ENCODE assay signal across 9 mouse cellular contexts in the genomic region with DNA sequence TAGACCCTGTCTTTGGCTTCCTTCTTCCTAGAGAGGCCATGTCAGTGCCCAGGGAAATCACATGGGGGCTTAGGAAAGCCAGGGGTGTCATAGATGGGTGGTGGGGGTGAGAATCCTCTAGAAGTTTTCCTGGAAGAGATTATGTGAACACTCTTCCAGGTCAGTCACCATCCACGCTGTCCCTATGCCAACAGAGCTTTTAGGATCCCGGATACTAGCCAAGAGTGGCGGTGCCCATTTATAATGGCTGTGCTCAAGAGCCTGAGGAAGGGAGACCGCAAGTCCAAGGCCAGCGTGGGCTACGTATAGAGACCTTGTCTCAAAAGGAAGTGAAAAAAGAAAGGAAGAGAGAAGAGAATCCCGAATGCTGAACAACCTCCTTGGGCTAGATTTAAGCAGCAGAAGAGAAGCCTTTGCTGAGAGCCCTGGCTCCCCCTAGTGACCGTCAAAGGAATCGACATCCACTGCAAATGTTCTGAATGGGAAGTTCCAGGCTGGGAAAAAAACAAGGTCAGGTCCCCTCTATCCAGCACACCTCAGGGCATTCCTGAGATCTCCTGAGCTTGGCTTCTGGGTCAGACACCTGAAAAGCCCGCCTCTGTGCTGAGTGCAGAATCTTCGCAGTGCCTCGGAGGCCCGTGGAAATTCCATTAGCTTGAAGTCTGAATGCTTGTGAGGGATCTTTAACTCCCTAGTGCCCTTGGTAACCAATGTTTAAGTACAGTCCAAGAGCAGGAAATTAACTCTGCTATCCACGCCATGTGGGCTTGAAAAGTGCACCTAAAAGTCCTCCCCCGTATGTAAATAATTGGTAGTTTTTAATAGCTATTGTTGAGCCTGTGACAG. TPM values are rescaled to one million over a fixed set of nuclear protein-coding genes. Genes with fewer than 3 reads are reported as not detected.
DNase-seq lines count a peak whose midpoint lies in the region; ATAC-seq lines count a peak whose summit lies in the region.
"Had no signal": no experiment of that assay in that cellular context is flagged by ENCODE, and none has a peak within 500 bp of the region (broad histone marks: within the 10 kb centered on the region; RNA-seq: fewer than 3 reads in every experiment).

No protein-coding gene starts in this region.

- 33% methylated on average over 15 of the region's 15 CpGs for WGBS in forebrain, embryonic 13.5 days
- 26% methylated on average over 15 of the region's 15 CpGs for WGBS in hindbrain, embryonic 16.5 days

- no peak overlapping the region for H3K9ac ChIP-seq in forebrain, embryonic 13.5 days
- 0 out of 2 replicates have a peak overlapping the region, but pooled peaks have one; percentile 23 for H3K9ac ChIP-seq in hindbrain, embryonic 16.5 days (ENCODE audit: low read depth, low read length)

- peak; percentile 27 for DNase-seq in MN1 (ENCODE audit: low spot score)
- peak; percentile 26 for DNase-seq in c-Kit-positive CD71-positive TER-119-positive erythroid progenitor cells, embryonic 14.5 days (ENCODE audit: low spot score)
- DNase-seq in left cerebral cortex, adult 11 months (ENCODE audit: low spot score) = peak; percentile 64
- peak; percentile 75 for DNase-seq in right cerebral cortex, postnatal 25 days

- no peak overlapping the region for H3K4me3 ChIP-seq in forebrain, embryonic 13.5 days
- no peak overlapping the region for H3K4me3 ChIP-seq in hindbrain, embryonic 16.5 days (ENCODE audit: low read length)
- H3K4me3 ChIP-seq: megakaryocyte, embryonic 14.5 days had no signal

- no peaks in the 10 kb centered on the region for H3K36me3 ChIP-seq in forebrain, embryonic 13.5 days (ENCODE audit: poor library complexity, severe bottlenecking)
- no peaks in the 10 kb centered on the region for H3K36me3 ChIP-seq in hindbrain, embryonic 16.5 days (ENCODE audit: control insufficient read depth, insufficient read depth, low read length)

- H3K4me2 ChIP-seq in forebrain, embryonic 13.5 days = no peak overlapping the region
- H3K4me2 ChIP-seq in hindbrain, embryonic 16.5 days (ENCODE audit: low read length) = peak overlapping the region; percentile 27

- ATAC-seq in forebrain, embryonic 13.5 days = peak; percentile 71
- peak; percentile 55 for ATAC-seq in hindbrain, embryonic 16.5 days
- peak; percentile 89 for ATAC-seq in megakaryocyte-erythroid progenitor cell, adult 5-6 weeks (replicated peaks; ENCODE audit: low FRiP score, low TSS enrichment, poor library complexity, severe bottlenecking)
- no peak for ATAC-seq in erythroblast, adult 5-6 weeks (replicated peaks; ENCODE audit: low FRiP score, poor library complexity, severe bottlenecking)

- no peaks in the 10 kb centered on the region for H3K4me1 ChIP-seq in forebrain, embryonic 13.5 days
- H3K4me1 ChIP-seq in hindbrain, embryonic 16.5 days (ENCODE audit: control insufficient read depth, insufficient read depth, low read depth, low read length) = 0 out of 2 replicates have a peak, but pooled peaks cover 2% of the 10 kb centered on the region
- H3K4me1 ChIP-seq: megakaryocyte, embryonic 14.5 days had no signal

- H3K9me3 ChIP-seq in forebrain, embryonic 13.5 days (replicated peaks) = no peaks in the 10 kb centered on the region; the same call in 1 of the 2 replicates
- H3K9me3 ChIP-seq in hindbrain, embryonic 16.5 days (ENCODE audit: control insufficient read depth, low read length) = no peaks in the 10 kb centered on the region

- H3K27ac ChIP-seq in forebrain, embryonic 13.5 days = no peak overlapping the region
- H3K27ac ChIP-seq in hindbrain, embryonic 16.5 days (ENCODE audit: low read depth, low read length) = no peak overlapping the region

- no peaks in the 10 kb centered on the region for H3K27me3 ChIP-seq in forebrain, embryonic 13.5 days
- no peaks in the 10 kb centered on the region for H3K27me3 ChIP-seq in hindbrain, embryonic 16.5 days (replicated peaks; ENCODE audit: control insufficient read depth, insufficient read depth, low read length)

RNA-seq across cellular contexts. Expression of a gene that starts 50.5 kb away (rescaled TPM):
- polyA plus RNA-seq in forebrain, embryonic 13.5 days (2015; fragmentation: Nextera tagmentation; extraction: Ambion mirVana) = 8.9 and 9.1 TPM in 2 replicates
- polyA plus RNA-seq in hindbrain, embryonic 16.5 days (2015; fragmentation: Nextera tagmentation; extraction: Ambion mirVana) = 11.2 and 15.0 TPM in 2 replicates
- not detected in 2 replicates for total RNA-seq in megakaryocyte-erythroid progenitor cell, adult 5-6 weeks (2014; fragmentation: Nextera tagmentation)
- not detected in 2 replicates for total RNA-seq in megakaryocyte-erythroid progenitor cell, adult 5-6 weeks (2017)
- not detected in 2 replicates for total RNA-seq in erythroblast, adult 5-6 weeks (2015; ENCODE audit: low replicate concordance)
- total RNA-seq in erythroblast, adult 5-6 weeks (2017; ENCODE audit: low replicate concordance) = not detected in 2 replicates
